Mouse (Mus musculus): ENCODE measurements around the gene Efhd1.

Gene Efhd1

DNA sequence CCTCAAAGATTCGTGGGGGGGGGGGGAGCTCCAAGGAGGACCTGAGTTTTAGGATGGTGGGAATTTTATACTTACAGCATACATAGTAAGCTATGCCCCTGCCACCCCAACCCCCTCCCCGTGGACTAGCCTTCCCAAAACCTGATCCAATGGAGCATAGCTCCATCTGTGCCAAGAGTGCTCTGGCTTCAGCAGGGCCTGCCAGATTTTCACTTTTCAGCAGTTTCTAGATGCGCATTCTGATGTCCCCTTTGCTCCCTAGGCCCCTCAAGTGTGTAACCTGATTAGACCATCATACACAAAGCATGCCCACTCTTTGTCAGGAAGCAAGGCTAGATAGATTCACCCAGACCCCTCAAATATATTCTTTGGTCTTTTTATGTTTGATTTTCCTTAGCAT is 6.0 kb downstream of the Efhd1 start:
- no peak for DNase-seq (ENCODE audit: low read depth, low spot score)

DNA sequence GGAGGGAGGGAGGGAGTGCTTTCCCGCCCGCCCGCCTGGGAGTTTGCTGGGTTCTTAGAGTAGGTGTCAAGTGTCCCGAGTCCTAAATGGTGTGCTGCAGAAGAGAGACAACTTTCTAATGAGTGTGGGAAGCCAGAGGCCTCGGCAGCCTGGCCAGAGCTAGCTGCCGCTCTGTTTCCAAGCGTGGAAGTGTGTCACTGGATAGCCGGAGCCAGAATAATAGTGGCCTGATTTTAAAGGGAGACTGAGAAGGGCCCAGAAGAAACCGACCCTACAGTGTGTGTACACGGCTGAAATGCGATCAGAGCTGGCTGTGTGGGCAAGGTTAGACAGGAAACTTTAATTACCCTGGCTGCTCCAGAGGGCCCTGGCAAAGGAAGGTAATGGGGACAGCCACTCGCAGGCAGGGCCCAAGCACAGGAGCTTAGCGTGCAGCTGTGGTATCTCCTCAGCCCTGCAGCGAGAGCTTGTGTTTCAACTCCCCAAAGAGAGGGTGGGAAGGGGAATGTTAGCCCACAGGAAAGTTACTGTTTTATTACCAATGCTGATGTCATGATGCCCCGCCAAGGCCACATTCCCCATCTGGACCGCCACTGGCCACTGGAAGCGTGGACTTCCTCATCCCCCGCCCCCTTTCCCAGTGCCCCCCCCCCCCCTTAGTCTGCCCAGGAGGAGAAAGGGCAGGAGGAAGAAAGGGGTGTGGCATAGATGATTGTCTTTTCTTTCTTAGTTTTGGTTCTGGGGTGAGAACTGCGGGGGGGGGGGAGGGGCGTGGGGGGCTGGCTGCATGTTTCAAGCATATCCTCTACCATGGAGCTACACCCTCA is 6.7 kb downstream of the Efhd1 start:
- peak; percentile 70 for DNase-seq (ENCODE audit: low read depth, low spot score)

DNA sequence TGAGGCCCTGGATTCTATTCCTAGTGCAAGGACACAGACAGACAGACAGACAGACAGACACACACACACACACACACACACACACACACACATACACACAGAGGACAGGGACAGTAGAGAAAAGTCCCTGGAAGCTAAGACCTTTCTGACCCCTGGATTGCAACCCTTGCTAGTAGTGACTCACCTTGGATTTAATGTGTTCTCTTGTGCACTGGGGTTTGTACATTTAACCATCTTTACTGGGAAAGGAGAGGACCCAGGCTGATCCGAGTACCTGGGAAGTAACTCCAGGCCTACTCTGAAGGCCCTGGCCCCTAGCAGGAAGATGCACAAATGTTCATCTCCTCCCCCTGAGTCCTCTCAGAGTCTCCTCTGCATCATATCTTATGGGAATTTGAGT is 7.4 kb downstream of the Efhd1 start:
- no peak for DNase-seq (ENCODE audit: low read depth, low spot score)

DNA sequence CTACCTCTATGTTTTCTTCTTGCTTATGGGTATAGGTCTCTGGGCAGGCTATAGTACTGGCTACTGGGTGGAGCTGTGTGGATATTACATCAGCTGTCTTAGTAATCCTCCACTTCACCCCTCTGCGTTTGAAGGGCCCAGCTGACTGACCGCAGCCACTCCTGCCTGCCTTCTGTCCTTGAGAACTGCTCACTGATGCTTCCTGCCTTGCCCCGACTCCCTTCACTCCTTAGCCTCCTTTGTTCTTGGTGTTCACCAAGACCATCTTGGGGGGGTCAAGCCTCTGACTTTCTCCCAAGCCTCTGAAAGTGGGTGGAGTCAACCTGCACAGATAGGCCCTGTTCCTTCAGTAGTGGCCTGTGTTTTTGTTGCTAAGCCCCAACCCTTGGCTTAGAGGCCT is 8.3 kb downstream of the Efhd1 start:
- no peak for DNase-seq (ENCODE audit: low read depth, low spot score)

DNA sequence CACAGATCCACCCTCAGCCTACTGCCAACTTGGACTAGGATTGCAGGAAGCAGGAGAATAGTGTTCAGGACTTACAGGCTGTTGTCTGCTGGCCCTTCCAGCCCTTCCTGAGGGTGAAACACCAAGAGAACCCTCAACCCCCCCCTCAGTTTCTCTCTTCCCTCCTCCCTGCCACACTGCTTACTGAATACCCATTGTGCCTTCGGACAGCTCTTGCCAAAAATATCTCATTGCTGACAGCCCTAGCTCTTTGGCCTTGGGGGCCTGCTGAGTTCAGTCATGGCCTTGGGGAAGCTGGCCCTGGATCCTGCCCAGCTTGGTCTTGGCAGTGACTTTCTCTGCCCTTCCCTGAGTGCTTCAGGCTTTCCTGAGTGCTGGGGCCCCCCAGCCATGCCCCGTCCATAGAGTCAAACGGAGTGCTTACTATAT is 9.4 kb downstream of the Efhd1 start:
- no peak for DNase-seq (ENCODE audit: low read depth, low spot score)

DNA sequence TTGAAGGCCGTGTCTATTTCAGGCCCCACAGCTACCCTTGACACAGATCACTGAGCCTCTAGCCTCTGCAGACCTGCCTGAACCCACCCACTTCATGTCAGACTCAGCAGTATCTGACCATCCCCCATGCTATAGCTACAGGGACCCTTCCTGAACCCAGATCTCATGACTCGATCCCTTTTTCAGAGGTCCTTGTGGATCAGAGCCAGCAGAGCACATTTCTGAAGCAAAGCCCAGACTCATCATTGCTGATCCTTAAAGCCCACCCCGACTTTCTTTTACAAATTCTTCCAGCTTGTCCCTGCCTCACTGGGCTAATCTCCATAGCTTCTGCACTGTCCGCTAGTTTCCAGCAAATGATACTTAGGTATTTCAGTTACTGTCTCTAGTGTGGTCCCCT is 10.0 kb downstream of the Efhd1 start:
- DNase-seq (ENCODE audit: low read depth, low spot score), result no peak

DNA sequence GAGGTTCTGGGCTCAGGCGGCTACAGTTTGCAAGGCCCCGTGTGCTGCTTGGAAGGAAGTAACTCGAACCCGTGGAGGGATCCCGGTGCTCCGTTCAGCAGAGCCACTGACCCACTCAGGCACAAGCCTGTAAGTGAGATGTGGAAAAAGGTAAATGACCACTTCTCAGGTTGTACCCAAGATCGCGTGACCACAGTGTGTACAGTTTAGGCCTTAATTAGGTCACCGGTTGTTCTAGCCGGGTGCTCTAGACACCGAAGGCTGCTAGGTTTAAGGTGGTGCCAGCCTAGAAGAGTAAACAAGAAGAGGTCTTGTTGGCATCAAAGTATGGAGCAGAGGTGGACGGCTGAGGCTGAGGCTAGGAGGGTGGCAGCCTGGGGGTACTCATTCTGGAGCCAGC is 11.0 kb downstream of the Efhd1 start:
- no peak for DNase-seq (ENCODE audit: low read depth, low spot score)

DNA sequence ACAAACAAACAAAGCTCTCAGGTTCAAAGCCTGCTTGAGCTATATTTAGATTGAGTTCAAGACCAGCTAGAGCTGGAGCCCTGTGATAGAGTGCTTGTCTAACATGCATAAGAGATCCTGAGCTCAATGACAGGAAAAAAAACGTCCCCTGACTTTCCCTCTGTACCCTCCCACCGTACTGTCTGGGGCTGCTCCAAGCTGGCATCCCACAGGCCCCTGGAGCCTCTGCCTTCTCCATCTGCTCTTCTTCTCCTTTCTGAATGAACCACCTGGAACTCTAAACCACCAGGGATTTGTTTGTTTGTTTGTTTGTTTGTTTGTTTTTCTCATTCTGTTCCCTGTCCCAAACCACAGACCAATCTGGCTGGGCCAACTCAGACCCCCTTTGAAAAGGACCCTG is 11.9 kb downstream of the Efhd1 start:
- no peak for DNase-seq (ENCODE audit: low read depth, low spot score)

DNA sequence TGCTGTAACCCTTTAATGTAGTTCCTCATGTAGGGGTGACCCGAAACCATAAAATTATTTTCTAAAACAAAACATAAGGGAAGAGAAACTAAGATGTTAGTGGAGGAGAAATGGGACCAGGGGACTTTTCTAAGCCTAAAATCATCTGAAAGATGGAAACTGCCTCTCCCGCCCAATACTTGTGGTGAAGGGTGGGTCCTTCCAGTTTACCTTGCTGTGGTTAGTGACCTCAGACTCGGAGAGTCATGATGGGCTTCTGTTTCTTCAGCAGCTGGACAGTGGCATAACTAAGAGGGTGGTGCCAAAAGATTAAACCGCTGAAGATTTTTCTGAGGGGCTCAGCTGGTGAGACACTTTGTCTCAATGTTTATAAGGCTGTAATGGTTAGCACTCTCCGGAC is 16.1 kb downstream of the Efhd1 start:
- DNase-seq (ENCODE audit: low read depth, low spot score), result no peak

DNA sequence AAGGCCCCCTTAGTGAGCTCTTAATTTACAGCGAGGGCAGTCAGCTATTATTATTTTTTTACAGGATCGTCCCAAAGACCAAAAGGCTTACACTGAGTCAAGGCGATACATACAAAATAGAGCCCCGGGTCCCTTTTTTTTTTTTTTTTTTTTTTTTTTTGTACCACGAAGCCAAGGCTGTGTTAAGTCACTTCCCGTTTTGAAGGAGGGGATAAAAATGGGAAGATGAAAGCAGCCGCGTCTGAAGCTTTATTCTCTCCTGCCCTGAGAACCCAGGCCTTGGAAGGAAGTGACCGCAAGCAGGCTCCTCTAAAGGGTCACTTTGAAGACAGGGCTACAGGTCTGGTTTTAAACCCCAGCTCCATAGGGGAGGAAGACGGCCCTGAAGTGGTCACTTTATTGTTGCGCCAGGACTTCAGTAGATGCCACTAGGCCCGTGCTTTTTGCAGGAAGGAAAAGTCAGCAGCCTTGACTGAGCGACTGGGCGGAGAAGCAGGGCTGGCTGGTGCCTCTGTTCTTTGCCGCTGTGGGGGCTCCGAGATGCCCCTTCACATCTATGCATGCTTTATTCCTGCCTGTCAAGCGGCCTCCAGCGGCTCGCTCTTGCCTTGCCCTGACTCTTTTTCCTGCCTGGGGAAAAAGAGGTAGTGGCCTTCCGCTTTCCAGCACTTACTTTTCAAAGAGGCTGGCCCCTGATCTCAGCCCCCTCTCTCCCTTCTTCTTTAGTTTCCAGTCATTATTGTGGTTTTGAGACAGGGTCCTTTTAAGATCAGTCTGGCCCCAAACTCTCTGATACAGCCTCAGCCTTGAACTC is 17.6 kb downstream of the Efhd1 start:
- no peak for DNase-seq (ENCODE audit: low read depth, low spot score)

DNA sequence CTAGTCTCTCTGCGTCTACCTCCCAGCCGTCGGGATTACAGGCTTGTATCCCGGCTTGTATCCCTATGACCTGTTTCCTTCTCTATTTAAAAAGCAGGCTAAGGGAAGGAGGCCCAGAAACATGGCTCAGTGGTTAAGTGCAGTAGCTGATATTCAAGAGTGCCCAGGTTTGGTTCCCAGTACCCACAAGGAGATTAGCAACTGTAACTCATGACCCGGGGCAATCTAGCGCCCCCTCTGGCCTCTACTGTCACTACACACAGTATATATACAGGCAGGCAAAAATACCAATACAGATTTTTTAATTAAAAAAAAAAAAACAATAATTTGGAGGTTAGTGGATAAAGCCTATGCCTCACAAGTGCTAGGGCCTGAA is 18.2 kb downstream of the Efhd1 start:
- DNase-seq (ENCODE audit: low read depth, low spot score), result no peak

DNA sequence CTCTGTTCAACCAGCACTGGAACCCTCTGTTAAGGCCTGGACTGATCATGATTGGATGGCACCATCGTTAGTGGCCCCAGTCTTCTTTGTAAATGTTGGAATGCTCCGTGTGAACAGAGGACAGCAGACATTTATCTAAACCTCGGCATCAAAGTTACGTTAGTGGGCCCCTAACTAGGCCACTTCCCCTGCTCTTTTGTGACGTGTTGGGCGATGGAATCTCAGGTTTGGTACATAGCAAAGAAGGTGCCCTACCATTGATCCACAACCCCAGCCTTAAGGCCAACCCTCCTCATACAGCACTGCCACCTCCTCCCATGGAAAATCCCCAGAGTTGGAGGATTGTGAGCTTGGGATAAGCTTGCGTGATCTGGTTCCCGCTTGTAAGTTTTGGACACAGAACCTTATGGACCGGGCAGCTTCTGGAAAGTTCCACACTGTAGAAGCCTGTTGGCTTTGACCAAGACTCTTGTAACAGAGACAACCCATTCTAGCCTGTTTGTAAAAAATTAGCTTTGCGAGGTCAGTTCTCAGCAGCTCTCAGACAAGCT is 19.3 kb downstream of the Efhd1 start:
- no peak for DNase-seq (ENCODE audit: low read depth, low spot score)

DNA sequence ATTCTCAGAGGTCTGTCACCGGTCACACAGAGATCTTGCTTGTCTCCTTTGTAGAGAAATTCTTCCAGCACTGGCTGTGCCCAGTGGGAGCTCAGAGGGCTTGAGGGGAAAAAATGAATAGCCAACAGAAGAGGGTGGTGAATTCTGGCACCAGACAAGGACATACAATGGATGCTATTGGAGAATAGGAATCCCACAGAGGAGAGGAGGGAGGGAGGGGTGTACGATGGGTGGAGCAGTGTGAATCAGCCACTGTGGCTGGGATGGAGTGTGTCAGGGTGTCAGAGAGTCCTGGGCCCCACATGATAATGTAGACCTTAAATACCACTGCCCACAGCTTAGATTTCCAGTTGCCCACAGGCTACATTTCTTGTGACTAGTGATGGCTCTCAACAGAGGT is 22.9 kb downstream of the Efhd1 start:
- no peak for DNase-seq (ENCODE audit: low read depth, low spot score)

DNA sequence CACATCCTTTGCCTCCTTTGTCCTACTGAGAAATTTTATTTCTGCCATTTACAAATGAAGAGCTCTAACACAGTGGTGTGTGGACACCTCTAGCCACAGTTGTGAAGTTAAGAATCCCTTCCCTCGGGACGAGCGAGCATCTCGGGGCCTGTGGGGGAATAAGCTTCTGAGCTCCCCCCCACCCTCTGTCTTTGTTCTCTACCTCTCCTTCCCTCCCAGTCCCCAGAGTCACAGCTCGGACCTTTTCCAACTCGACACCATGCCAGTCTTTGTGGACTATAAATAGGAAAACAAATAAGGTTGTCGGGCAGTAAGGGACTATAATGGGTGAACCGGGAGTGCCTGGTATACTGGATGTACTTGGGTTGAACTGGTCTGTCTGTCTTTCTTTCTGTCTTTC is 27.3 kb downstream of the Efhd1 start:
- no peak for DNase-seq (ENCODE audit: low read depth, low spot score)

DNA sequence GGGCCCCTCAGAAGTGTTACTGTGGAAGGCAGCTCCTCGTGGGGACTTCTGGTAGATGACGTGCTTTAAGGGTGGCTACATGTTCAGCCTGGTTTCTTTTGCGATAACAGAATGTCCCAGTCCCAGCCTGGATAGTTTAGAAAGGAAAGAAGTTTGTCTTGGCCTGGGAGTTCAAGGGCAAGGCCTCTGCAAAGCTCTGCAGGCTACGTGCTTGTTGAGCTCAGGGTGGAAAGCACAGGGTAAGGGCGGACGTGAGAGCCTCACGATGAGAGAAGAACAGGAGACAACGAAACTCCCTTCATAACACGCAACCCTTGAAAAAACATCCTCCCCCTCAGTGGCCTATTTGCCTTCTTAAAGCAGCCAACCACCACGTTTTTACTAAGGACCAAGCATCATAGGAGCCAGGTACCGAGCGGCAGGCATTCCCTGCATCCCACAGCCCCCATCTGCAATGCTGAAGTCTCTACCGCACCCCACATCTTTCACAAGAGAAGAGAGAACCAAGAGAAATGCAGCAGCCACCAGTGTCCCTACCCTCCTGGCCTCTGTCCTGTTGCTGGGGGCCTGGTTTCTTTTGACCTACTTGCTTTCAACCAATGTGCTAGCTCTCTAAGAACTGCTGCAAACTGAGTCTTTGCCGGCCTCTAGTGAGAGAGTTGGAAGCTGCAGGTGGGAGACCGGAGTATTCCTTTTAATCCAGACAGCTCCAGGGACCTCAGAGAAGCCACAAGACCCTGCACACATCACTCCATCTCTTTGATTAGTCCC is 28.4 kb downstream of the Efhd1 start:
- DNase-seq (ENCODE audit: low read depth, low spot score), result peak; percentile 36

DNA sequence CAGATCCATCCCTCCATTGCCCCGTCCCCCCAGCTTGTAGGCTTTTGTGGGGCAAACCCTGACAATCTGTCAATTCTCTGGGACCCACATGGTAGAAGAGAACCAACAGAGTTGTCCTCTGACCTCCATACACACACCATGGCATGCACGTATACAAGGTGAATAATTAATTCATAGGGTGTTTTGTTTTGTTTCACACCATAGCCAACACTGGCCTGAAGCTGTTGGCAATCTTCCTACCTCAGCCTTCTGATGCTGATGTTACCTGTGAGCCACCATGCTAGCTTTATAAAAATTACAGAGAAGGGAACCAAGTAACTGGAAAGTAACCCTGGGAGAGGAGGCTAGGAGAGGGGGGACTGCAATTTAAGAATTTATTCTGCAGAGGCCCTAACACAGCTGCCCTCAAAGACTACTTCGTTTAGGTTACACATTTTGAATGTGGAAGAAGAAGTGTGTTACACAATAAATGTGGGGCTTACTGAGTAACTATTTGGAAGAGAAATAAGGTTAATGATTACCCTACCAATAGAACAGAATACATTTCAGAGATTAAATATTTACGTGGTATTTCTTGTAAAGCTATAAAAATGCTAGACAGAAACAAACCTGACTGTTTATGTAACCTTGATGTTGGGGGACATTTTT is 30.0 kb downstream of the Efhd1 start:
- DNase-seq (ENCODE audit: low read depth, low spot score), result no peak

DNA sequence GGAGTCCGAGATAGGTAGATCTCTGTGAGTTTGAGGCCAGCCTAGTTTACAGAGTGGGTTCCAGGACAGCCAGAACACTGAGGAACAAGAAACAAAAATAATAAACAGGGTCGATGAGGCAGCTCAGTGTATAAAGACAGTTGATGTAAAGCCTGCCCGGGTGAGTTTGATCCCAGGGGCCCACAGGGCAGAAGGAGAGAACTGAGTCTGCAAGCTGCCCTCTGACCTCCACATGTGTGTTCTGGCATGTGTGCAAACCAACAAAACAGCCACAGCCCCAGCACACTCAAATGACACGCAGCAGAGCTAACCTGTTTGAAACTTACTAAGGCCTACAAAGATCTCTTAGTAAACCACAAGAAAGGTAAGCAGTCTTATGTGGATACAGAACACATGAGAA is 30.8 kb downstream of the Efhd1 start:
- no peak for DNase-seq (ENCODE audit: low read depth, low spot score)

DNA sequence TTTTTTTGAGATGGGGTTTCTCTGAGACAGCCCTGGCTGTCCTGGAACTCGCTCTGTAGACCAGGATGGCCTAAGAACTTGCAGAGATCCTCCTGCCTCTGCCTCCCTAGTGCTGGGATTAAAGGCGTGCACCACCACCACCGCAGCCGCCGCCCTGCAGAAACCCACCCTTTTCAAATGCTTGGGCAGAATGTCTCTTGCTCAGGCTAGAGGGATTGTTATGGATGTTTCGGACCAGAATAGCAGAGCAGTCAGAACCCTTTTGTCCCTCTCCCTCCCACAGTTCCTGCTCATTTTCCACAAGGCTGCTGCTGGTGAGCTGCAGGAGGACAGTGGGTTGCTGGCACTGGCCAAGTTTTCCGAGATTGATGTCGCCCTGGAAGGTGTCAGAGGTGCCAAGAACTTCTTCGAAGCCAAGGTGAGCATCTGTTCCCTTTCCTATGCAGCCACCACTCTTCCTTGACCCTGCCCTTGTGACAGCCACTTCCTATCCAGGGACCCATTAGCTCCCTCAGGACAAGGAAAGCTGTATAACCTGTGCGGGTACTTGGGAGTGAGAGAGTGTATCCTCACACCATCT is 33.3 kb downstream of the Efhd1 start:
- no peak for DNase-seq (ENCODE audit: low read depth, low spot score)

DNA sequence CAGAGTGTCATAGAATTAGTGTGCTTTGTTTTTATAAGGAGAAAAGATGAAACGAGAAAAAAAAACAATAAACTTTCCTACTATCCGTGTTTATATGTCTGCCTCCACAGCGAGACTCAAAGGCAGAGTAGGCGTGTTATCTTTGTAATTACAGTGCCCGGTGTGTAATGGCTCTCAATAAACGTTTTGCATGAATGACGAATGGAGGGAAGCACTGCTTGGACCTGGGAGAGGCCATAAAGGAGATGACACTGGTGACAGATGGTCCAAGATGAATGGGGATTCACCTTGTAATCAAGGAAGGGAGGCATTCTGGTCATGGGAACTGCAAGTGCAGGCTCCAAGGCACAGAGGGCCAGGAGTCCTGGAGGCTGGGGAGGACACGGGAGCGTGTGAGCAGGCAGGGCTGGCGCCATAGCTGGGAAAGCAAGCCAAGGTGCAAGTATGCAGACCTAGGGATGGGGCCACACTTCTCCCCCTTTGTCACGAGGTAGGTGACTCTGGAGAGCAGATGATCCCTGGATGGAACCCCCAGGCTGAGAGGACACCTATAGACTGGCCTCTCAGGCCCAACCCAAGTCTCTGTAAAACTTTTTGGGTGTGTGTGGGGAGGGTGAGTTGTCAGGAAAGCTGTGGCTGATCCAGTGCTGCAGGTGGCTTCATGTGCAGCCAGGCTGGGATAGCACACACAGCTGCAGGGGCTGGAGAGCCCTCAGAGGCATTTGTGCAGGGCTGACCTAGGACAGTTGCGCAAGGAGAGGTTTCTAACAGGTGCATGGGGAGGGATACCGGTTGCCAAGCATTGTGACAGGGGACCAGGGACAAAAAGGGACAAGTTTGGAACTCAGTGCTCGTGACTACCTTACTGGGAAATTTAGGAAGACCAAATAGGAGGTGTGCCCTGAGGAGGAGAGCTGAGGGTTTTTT is 36.5 kb downstream of the Efhd1 start:
- no peak for DNase-seq (ENCODE audit: low read depth, low spot score)

DNA sequence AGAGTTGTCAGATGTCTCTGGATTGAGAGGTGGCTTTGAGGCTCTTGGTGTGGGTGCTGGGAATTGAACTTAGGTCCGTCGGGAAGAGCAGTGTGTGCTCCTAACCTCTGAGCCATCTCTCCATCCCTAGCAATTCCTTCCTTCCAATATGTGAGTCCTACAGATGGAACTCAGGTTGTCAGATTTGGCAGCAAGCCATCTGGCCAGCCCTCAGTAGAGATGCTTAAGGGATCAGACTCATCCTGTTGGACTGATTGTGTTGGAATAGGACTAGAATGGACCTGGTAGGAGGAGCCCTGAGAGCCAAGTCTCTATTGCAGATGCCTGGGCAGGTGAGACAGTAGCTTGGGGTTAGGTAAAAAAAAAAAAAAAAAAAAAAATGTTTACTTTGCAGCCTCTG is 37.8 kb downstream of the Efhd1 start:
- no peak for DNase-seq (ENCODE audit: low read depth, low spot score)

Measured in skeletal muscle tissue, adult 2 months (tissue).